Mouse (Mus musculus): Measurements from ENCODE around the gene Mplkip. TPM values are rescaled to one million over a fixed set of nuclear protein-coding genes. Genes with fewer than 3 reads are reported as not detected.

Mplkip gene
- total and polyA plus RNA-seq, 3 experiments = 20.1 to 39.1 TPM; not detected in 1

DNA sequence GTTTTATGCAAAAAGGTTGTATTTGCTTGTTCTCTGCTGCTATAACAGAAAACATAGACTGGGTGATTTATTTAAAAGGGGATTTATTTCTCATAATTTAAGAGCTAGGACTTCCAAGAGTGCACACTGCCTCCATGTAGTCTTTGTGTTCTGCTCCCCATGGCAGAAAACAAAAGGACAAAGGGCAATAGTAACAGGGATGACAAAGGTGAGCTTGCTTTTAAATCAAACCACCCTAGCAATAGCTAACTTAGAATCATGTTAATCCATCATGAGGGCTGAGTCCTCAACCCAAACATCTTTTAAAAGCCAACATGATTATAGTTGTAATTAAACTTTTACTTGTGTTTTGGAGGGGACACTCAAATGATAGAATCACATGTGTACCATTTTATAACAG, 5.5 kb upstream of the Mplkip start:
- H3K4me3 ChIP-seq (ENCODE audit: control insufficient read depth in 1 of 2, insufficient read depth in 1 of 2, low read depth in 2 of 2, low read length in 2 of 2) = no peak overlapping the region
- no peaks in the 10 kb centered on the region for H3K9me3 ChIP-seq (replicated peaks; ENCODE audit: insufficient read depth, low read length)
- H3K9ac ChIP-seq (ENCODE audit: control insufficient read depth, low read depth, low read length, poor library complexity, severe bottlenecking) = no peak overlapping the region
- H3K4me1 ChIP-seq (ENCODE audit: control insufficient read depth in 1 of 2, insufficient read depth in 2 of 2, low read length in 2 of 2) = peaks cover 0 to 4% of the 10 kb centered on the region in 2 experiments; a peak in 3 of 4 replicates
- H3K36me3 ChIP-seq (ENCODE audit: control insufficient read depth in 1 of 2, insufficient read depth in 2 of 2, low read length in 2 of 2) = peaks cover 0 to 9% of the 10 kb centered on the region in 2 experiments; a peak in 2 of 4 replicates
- H3K27me3 ChIP-seq (ENCODE audit: control insufficient read depth in 1 of 2, insufficient read depth in 2 of 2, low read length in 2 of 2) = no peaks in the 10 kb centered on the region
- DNase-seq (ENCODE audit: low read depth, low spot score) = no peak
- no peak overlapping the region for H3K27ac ChIP-seq (ENCODE audit: control insufficient read depth, low read depth, low read length)
- no peak for TF ChIP-seq TAL1 (IDR thresholded peaks at IDR 0.05; ENCODE audit: low read length)
- TF ChIP-seq RAD21 (IDR thresholded peaks at IDR 0.05; ENCODE audit: low read depth, low read length) = no peak
- no peak for TF ChIP-seq ZMIZ1 (IDR thresholded peaks at IDR 0.05; ENCODE audit: low read depth, low read length)
- no peak for TF ChIP-seq MAZ (IDR thresholded peaks at IDR 0.05; ENCODE audit: low read depth, low read length)
- TF ChIP-seq EP300 (IDR thresholded peaks at IDR 0.05; ENCODE audit: low read depth in 1 of 2, low read length in 2 of 2) = no peak
- no peak for TF ChIP-seq USF1 (IDR thresholded peaks at IDR 0.05; ENCODE audit: low read depth, low read length)
- no peak for TF ChIP-seq TCF12 (IDR thresholded peaks at IDR 0.05; ENCODE audit: low read depth, low read length)
- no peak for TF ChIP-seq CHD2 (IDR thresholded peaks at IDR 0.05; ENCODE audit: low read length)
- no peak for TF ChIP-seq JUND (IDR thresholded peaks at IDR 0.05; ENCODE audit: low read depth, low read length)
- TF ChIP-seq MYC (IDR thresholded peaks at IDR 0.05; ENCODE audit: low read depth, low read length) = no peak
- no peak for TF ChIP-seq POLR2A (IDR thresholded peaks at IDR 0.05; ENCODE audit: control insufficient read depth in 1 of 2, insufficient read depth in 1 of 2, low read depth in 1 of 2, low read length in 2 of 2, poor library complexity in 1 of 2)
- TF ChIP-seq NELFE (IDR thresholded peaks at IDR 0.05; ENCODE audit: low read depth, low read length) = no peak
- TF ChIP-seq GABPA (IDR thresholded peaks at IDR 0.05; ENCODE audit: low read depth, low read length) = no peak
- no peak for TF ChIP-seq MEF2A (IDR thresholded peaks at IDR 0.05; ENCODE audit: extremely low read depth, insufficient replicate concordance, low read depth, low read length, poor library complexity, severe bottlenecking)
- TF ChIP-seq MYB (IDR thresholded peaks at IDR 0.05; ENCODE audit: low read depth, low read length) = no peak
- TF ChIP-seq E2F4 (IDR thresholded peaks at IDR 0.05; ENCODE audit: borderline replicate concordance, low read depth, low read length) = no peak
- no peak for TF ChIP-seq ELF1 (IDR thresholded peaks at IDR 0.05; ENCODE audit: low read depth, low read length)
- no peak for TF ChIP-seq CHD1 (IDR thresholded peaks at IDR 0.05; ENCODE audit: low read depth, low read length)
- TF ChIP-seq POLR2AphosphoS2 (IDR thresholded peaks at IDR 0.05; ENCODE audit: low read length) = no peak
- peaks cover 3% of the 10 kb centered on the region; the same call in 1 of the 2 replicates for H3K79me2 ChIP-seq (ENCODE audit: control insufficient read depth, insufficient read depth, low read length, poor library complexity)

DNA sequence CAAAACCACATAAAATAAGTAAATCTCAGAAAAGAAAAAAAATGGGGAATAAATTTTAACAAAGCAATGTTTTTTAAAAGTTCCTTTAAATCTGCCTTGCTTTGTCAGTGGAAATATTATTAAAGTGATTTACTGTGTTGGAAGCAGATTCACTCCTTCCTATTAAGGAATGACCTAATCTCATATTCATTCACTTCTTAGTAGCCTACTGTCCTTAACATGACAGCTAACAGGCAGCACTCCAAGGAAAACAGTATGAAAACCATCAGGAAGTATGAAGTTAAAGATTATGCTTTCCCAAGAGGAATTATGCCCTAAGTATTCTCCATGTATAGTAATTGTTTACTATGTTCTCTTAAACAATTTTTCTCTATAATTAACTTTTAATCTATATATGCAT, 4.3 kb upstream of the Mplkip start:
- Histone ChIP-seq H3K4me3 (ENCODE audit: control insufficient read depth in 1 of 2, insufficient read depth in 1 of 2, low read depth in 2 of 2, low read length in 2 of 2) (no peak overlapping the region), H3K79me2 (ENCODE audit: control insufficient read depth, insufficient read depth, low read length, poor library complexity) (peaks cover 8% of the 10 kb centered on the region), H3K4me1 (ENCODE audit: control insufficient read depth in 1 of 2, insufficient read depth in 2 of 2, low read length in 2 of 2) (peaks cover 0 to 4% of the 10 kb centered on the region in 2 experiments; a peak in 3 of 4 replicates), H3K9me3 (replicated peaks; ENCODE audit: insufficient read depth, low read length) (no peaks in the 10 kb centered on the region), H3K36me3 (ENCODE audit: control insufficient read depth in 1 of 2, insufficient read depth in 2 of 2, low read length in 2 of 2) (peaks cover 0 to 9% of the 10 kb centered on the region in 2 experiments; a peak in 2 of 4 replicates), H3K9ac (ENCODE audit: control insufficient read depth, low read depth, low read length, poor library complexity, severe bottlenecking) (no peak overlapping the region), H3K27ac (ENCODE audit: control insufficient read depth, low read depth, low read length) (no peak overlapping the region), H3K27me3 (ENCODE audit: control insufficient read depth in 1 of 2, insufficient read depth in 2 of 2, low read length in 2 of 2) (no peaks in the 10 kb centered on the region)
- DNase-seq (ENCODE audit: low read depth, low spot score) = no peak
- no peak for TF ChIP-seq ZKSCAN1 (IDR thresholded peaks at IDR 0.05; ENCODE audit: low read depth, low read length)
- no peak for TF ChIP-seq ZC3H11A (IDR thresholded peaks at IDR 0.05; ENCODE audit: low read depth, low read length)
- no peak for TF ChIP-seq UBTF (IDR thresholded peaks at IDR 0.05; ENCODE audit: borderline replicate concordance, insufficient read depth, low read depth, low read length)
- no peak for TF ChIP-seq MXI1 (IDR thresholded peaks at IDR 0.05; ENCODE audit: low read depth, low read length)
- TF ChIP-seq JUND (IDR thresholded peaks at IDR 0.05; ENCODE audit: low read depth, low read length) = no peak
- TF ChIP-seq ZNF384 (IDR thresholded peaks at IDR 0.05; ENCODE audit: low read depth, low read length) = no peak
- no peak for TF ChIP-seq HCFC1 (IDR thresholded peaks at IDR 0.05; ENCODE audit: low read depth, low read length)
- no peak for TF ChIP-seq TAL1 (IDR thresholded peaks at IDR 0.05; ENCODE audit: low read length)
- no peak for TF ChIP-seq GATA1 (IDR thresholded peaks at IDR 0.05; ENCODE audit: low read depth, low read length)
- TF ChIP-seq MYB (IDR thresholded peaks at IDR 0.05; ENCODE audit: low read depth, low read length) = no peak
